In the genomic region with DNA sequence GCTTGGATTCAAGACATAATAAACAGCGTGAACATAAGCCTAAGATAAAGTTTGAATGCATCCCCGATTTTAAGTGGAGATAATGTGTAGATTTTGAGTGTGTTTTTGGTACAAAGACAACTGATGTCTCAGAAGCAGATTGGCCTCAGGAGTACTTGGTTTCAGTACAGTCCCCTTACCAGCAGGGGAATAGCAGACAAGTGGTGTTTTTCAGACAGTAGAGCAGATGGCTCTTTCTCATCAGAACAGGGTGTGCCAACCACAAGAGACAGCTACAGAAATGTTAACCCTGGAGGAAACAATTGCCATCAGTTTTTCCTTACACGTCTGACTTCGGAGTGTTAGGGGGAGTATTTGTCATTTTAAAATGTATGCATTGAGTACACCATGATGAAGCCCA, we compare ENCODE assay signal across 14 mouse cellular contexts.
DNase-seq lines count a peak whose midpoint lies in the region; ATAC-seq and TF ChIP-seq lines count a peak whose summit lies in the region.
"Had no signal": no experiment of that assay in that cellular context is flagged by ENCODE, and none has a peak within 500 bp of the region (broad histone marks: within the 10 kb centered on the region; RNA-seq: fewer than 3 reads in every experiment).

No protein-coding gene starts in this region.

- no peak overlapping the region for H3K4me3 ChIP-seq in lung, postnatal 0 days (ENCODE audit: low read depth, low read length)
- H3K4me3 ChIP-seq in liver, embryonic 11.5 days (ENCODE audit: low read depth, low read length): no peak overlapping the region
- H3K4me3 ChIP-seq: embryonic facial prominence, embryonic 15.5 days had no signal

- H3K4me1 ChIP-seq in lung, postnatal 0 days (ENCODE audit: insufficient read depth, low read depth, low read length): no peaks in the 10 kb centered on the region
- no peaks in the 10 kb centered on the region for H3K4me1 ChIP-seq in liver, embryonic 11.5 days (replicated peaks; ENCODE audit: control insufficient read depth, insufficient read depth, low read length)
- H3K4me1 ChIP-seq: embryonic facial prominence, embryonic 15.5 days had no signal

- WGBS in lung, postnatal 0 days: 53% methylated on average over 4 of the region's 4 CpGs
- 77% methylated on average over 4 of the region's 4 CpGs for WGBS in liver, embryonic 11.5 days

- no peak for ATAC-seq in lung, postnatal 0 days
- no peak for ATAC-seq in liver, embryonic 11.5 days (replicated peaks; ENCODE audit: low FRiP score)

- H3K36me3 ChIP-seq in lung, postnatal 0 days (ENCODE audit: insufficient read depth, low read length): no peaks in the 10 kb centered on the region
- H3K36me3 ChIP-seq in liver, embryonic 11.5 days (ENCODE audit: control insufficient read depth, insufficient read depth, low read length): no peaks in the 10 kb centered on the region
- H3K36me3 ChIP-seq: embryonic facial prominence, embryonic 15.5 days; G1E had no signal

- H3K27ac ChIP-seq in lung, postnatal 0 days (ENCODE audit: low read length): no peak overlapping the region
- no peak overlapping the region for H3K27ac ChIP-seq in liver, embryonic 11.5 days (ENCODE audit: low read depth, low read length)
- H3K27ac ChIP-seq: embryonic facial prominence, embryonic 15.5 days; hindbrain, embryonic 14.5 days had no signal

- peak; percentile 1; the same call in 1 of the 2 replicates for TF ChIP-seq EP300 in lung, postnatal 0 days (IDR thresholded peaks at IDR 0.05)

- no peaks in the 10 kb centered on the region for H3K27me3 ChIP-seq in lung, postnatal 0 days (replicated peaks; ENCODE audit: insufficient read depth, low read length)
- H3K27me3 ChIP-seq in liver, embryonic 11.5 days (replicated peaks; ENCODE audit: control insufficient read depth, insufficient read depth, low read length): no peaks in the 10 kb centered on the region
- H3K27me3 ChIP-seq: embryonic facial prominence, embryonic 15.5 days had no signal

- no peak overlapping the region for H3K9ac ChIP-seq in lung, postnatal 0 days (replicated peaks; ENCODE audit: low read depth)
- no peak overlapping the region for H3K9ac ChIP-seq in liver, embryonic 11.5 days (ENCODE audit: low read depth, low read length)
- H3K9ac ChIP-seq: embryonic facial prominence, embryonic 15.5 days; hindbrain, embryonic 14.5 days had no signal

- no peaks in the 10 kb centered on the region for H3K9me3 ChIP-seq in lung, postnatal 0 days (ENCODE audit: low read length)
- no peaks in the 10 kb centered on the region for H3K9me3 ChIP-seq in liver, embryonic 11.5 days (ENCODE audit: control insufficient read depth, low read length)
- H3K9me3 ChIP-seq: embryonic facial prominence, embryonic 15.5 days had no signal

- peak; percentile 22 for TF ChIP-seq CTCF in lung, postnatal 0 days (IDR thresholded peaks at IDR 0.05)

- peak; percentile 13 to 31 for DNase-seq in frontal cortex, postnatal 36 days (ENCODE audit: low spot score in 2 of 2)
- DNase-seq in frontal cortex, postnatal 10 days (ENCODE audit: low spot score in 2 of 2): no peak
- no peak for DNase-seq in lung, postnatal 0 days (ENCODE audit: low spot score)
- no peak for DNase-seq in lung, postnatal 36 days
- peak; percentile 38 to 70 for DNase-seq in cerebellum, postnatal 14 days
- DNase-seq in liver, embryonic 11.5 days (ENCODE audit: low spot score): no peak
- DNase-seq in embryo, embryonic 10.5 days (ENCODE audit: low spot score): no peak
- DNase-seq in kidney, adult 9 months: no peak
- DNase-seq: adrenal gland, postnatal 25 days; kidney, adult 8-10 months; right cerebral cortex, adult 18-20 months had no signal

- H3K4me2 ChIP-seq in lung, postnatal 0 days (replicated peaks; ENCODE audit: low read depth, low read length): no peak overlapping the region
- H3K4me2 ChIP-seq in liver, embryonic 11.5 days: no peak overlapping the region
- H3K4me2 ChIP-seq: embryonic facial prominence, embryonic 15.5 days; hindbrain, embryonic 14.5 days had no signal

Comparison
In these comparisons a context has a peak if more than half of its experiments do, and no peak if none do; other contexts are left out.
1. DNase-seq: peak in frontal cortex, postnatal 36 days (2 of 2) and cerebellum, postnatal 14 days (2 of 2); none in frontal cortex, postnatal 10 days (0 of 2), lung, postnatal 0 days (single experiment), lung, postnatal 36 days (single experiment), liver, embryonic 11.5 days (single experiment), embryo, embryonic 10.5 days (single experiment) and kidney, adult 9 months (single experiment).